Mouse (Mus musculus) layer of hippocampus, adult 6 months (tissue): ENCODE data around the gene Ap2m1. TPM values are rescaled to one million over a fixed set of nuclear protein-coding genes. Genes with fewer than 3 reads are reported as not detected.

Experiments used
- long read RNA-seq, 2 experiments: library from polyadenylated mRNA; unstranded; transcript quantifications; one replicate each; pipeline ENCODE4 v2.0.0; 2019 to 2020
- polyA plus RNA-seq: library from polyadenylated mRNA; unstranded; fragments of <200 nt; fragmentation: Nextera tagmentation; gene quantifications from 2 replicates; pipeline ENCODE4 v1.2.3, GENCODE M21; 2021

The Ap2m1 gene
- polyA plus RNA-seq = 912 and 945 TPM in 2 replicates
- long read RNA-seq, experiment 1, transcript Ap2m1-202 (11 exons, 2,080 nt) = major isoform, 41 of 112 reads
- long read RNA-seq, experiment 1, partial matches to known transcripts = 56 of 112 reads
- long read RNA-seq, experiment 1, other reads (novel, unspliced or antisense) = 8 of 112 reads
- long read RNA-seq, experiment 2, transcript Ap2m1-202 (11 exons, 2,080 nt) = major isoform, 100 of 148 reads
- long read RNA-seq, experiment 2, partial matches to known transcripts = 19 of 148 reads
- long read RNA-seq, experiment 2, other reads (novel, unspliced or antisense) = 29 of 148 reads

DNA sequence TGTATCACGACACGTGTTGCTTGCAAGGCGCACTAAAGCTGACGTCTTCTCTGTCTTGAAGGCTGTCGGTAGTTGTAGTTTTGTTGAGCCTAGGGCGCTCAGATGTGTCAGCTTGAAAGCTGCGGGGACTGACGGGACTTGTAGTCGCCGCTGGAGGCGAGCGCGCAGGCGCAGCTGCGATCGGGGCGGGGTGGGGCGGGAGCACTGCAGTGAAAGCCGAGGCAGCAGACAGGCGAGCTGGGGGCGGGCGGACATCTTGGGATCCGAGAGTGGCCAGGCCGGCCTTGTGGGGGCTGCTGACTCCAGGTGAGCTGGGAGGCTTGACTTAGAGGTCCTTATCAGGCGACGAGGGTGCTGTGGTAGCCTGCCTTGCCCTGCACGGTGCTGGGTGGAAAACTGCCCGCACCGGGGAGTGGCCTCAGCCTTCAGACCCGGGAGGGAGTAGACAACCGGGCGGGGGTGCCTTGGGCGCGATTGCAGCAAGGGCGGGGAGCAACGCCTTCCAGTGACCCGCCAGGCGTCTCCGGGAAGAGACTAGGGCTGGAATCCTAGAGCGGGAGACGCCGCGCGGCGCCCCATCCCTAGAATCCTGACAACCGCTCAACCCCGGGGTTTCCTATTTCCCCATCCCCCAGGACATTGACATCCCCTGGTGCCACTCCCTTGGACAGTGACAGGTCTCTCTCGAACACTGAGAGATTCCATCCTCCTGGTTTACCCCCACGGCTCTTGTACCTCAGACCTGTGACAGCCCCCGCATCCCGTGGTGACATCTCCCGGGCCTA lies at the start of gene Ap2m1:
Gene Ap2m1 (plus strand): TSS at position 183 of the 785 bp plus-strand sequence.

GRCm38 (mm10) chr16:20498677-20499475 lies 36.4 kb upstream of the Ap2m1 start, which contains the start of gene Eif2b5:
TSS of gene Eif2b5 (plus strand) at chr16:20498817.

DNA sequence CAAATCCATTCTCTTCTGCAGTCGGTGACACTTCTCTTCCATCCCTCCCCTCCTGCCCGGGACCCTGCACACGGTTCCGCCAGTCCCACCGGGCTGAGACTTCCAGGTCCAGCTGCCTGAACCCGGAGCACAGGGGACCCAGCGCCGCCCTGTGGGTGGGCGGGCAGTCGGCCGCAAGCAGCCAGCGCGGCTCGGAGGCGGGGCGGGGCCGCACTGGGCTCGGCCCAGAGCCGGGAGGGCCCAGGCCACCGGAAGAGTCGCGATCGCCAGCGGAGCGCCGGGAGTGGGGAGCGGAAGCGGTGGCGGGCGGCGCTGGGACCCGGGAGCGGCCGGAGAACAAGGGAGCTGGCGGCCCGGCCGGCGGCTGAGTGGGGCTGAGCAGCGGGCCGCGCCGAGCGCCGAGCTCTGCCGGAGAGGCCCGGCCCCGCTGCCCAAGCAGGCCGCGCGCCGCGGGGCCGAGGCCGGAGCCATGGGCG lies 18.5 kb upstream of the Ap2m1 start, which contains the start of gene Dvl3:
Gene Dvl3 (plus strand): TSS at position 257 of the 476 bp plus-strand sequence.

DNA sequence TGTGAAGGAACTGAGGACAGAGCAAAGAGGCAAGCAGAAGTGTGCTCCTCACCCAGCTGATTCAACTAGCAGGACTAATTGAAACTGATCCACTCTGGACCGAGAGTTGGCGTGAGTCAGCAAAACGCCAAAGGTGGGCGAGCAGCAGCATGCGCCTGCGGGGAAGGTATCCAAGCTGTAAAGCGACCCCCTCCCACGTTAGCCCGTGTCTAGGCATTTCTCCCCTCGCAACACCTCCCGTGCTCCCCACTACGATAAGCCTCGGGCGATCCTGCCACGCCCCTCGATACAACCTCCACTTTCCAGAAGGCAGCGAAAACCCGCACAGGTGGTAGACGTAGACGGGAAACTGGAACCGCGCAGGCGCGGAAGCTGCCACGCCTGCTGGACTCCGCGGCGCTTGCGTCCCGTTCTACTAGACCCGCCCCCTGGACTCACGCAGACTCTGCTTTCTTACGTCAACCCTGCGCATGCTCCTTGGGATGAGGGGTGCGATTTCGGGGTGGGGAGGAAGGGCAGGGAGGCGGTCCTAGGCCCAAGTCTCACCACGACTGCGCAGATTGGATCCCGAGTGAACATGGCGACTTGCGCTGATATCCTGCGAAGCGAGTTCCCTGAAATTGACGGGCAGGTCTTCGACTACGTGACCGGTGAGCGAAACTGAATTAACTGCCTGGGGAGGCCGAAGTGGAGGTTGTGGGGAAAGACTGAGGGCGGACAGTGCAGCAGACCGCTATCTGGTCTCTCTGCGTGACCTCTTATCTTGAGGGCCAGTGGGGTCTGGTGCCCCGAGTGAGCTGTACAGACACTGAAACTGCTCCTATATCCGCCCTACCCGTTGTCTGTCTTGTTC lies 13.0 kb downstream of the Ap2m1 start, which contains the start of gene Abcf3:
Gene Abcf3 (plus strand): TSS at position 482 of the 853 bp plus-strand sequence.

GRCm38 (mm10) chr16:20589366-20589938 lies 54.2 kb downstream of the Ap2m1 start, which contains the start of gene Vwa5b2:
TSS of gene Vwa5b2 (plus strand) at chr16:20589471.

Other genes with a start within 250 kb of the Ap2m1 start
- 49.0 and 49.9 TPM in 2 replicates for gene Parl, start 233.1 kb upstream of the Ap2m1 start, polyA plus RNA-seq
- gene Cyp2ab1, start 210.1 kb upstream of the Ap2m1 start, polyA plus RNA-seq = not detected in 2 replicates
- 49.2 and 59.3 TPM in 2 replicates for gene Abcc5, start 109.1 kb upstream of the Ap2m1 start, polyA plus RNA-seq
- gene Eif2b5, start 36.7 kb upstream of the Ap2m1 start, polyA plus RNA-seq = 27.9 and 32.3 TPM in 2 replicates
- gene Dvl3, start 18.5 kb upstream of the Ap2m1 start, polyA plus RNA-seq = 9.0 and 9.6 TPM in 2 replicates
- 48.0 and 55.5 TPM in 2 replicates for gene Abcf3, start 13.1 kb downstream of the Ap2m1 start, polyA plus RNA-seq
- 3.9 and 5.3 TPM in 2 replicates for gene Vwa5b2, start 54.0 kb downstream of the Ap2m1 start, polyA plus RNA-seq
- 7.2 and 9.4 TPM in 2 replicates for gene Eef1akmt4, start 76.1 kb downstream of the Ap2m1 start, polyA plus RNA-seq
- 0.35 TPM in 1 of 2 replicates, not detected in the other for gene Gm49333, start 76.1 kb downstream of the Ap2m1 start, polyA plus RNA-seq
- gene Alg3, start 76.3 kb downstream of the Ap2m1 start, polyA plus RNA-seq = 13.0 and 15.6 TPM in 2 replicates
- gene Camk2n2, start 85.8 kb downstream of the Ap2m1 start, polyA plus RNA-seq = 10.9 and 11.3 TPM in 2 replicates
- 6.9 and 8.6 TPM in 2 replicates for gene Ece2, start 94.3 kb downstream of the Ap2m1 start, polyA plus RNA-seq
- gene Psmd2, start 116.2 kb downstream of the Ap2m1 start, polyA plus RNA-seq = 152 TPM in 2 replicates
- 20.0 and 20.5 TPM in 2 replicates for gene Eif4g1, start 132.8 kb downstream of the Ap2m1 start, polyA plus RNA-seq
- gene Fam131a, start 157.8 kb downstream of the Ap2m1 start, polyA plus RNA-seq = 223 and 243 TPM in 2 replicates
- gene Polr2h, start 182.2 kb downstream of the Ap2m1 start, polyA plus RNA-seq = 81.3 and 85.4 TPM in 2 replicates
- gene Clcn2, start 182.3 kb downstream of the Ap2m1 start, polyA plus RNA-seq = 9.1 and 10.3 TPM in 2 replicates
- gene Chrd, start 197.6 kb downstream of the Ap2m1 start, polyA plus RNA-seq = 10.3 and 14.1 TPM in 2 replicates
- gene Thpo, start 199.0 kb downstream of the Ap2m1 start, polyA plus RNA-seq = 1.0 and 1.5 TPM in 2 replicates